Mouse (Mus musculus) cortical plate, adult 2 months (tissue): ENCODE results near the gene Mettl11b.

Experiments used
- CTCF ChIP-seq: fragments of 200-500 bp; IDR thresholded peaks from 2 replicates; pipeline ENCODE4 v1.5.1; 2011; ENCODE audit warnings: mild to moderate bottlenecking, control low read depth, low read length; ENCODE audit not compliant: insufficient read depth; ENCODE audit errors: extremely low read depth
- POLR2A ChIP-seq: fragments of 200-500 bp; IDR thresholded peaks from 2 replicates; pipeline ENCODE4 v1.6.1; 2011; ENCODE audit warnings: mild to moderate bottlenecking, low read length, control low read depth; ENCODE audit not compliant: insufficient read depth; ENCODE audit errors: extremely low read depth

DNA sequence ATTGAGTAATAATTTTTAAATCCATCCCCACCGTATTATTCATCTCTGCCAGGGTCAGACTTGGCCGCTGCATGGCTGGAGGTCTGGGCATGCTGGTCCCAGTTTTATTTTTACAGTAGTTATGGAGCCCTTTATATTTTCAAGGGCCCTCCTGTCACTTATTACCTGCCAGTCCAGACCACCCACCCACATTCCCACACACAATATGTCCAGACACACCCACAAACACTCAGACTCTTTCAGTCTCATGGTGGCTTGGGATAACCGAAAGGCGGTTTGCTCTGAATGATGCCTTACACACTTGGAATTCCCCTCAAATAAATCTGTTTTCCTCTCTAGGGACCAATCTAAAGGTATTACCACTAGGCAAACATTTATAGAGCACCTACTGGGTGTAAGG lies 55.1 kb downstream of the Mettl11b start:
- TF ChIP-seq CTCF, result no peak
- no peak for TF ChIP-seq POLR2A
